Mouse (Mus musculus) embryo, embryonic 10.5 days (tissue): Measurements from ENCODE around the gene C2cd2l.
"Not testable (repeated sequence)": the region's sequence is repeated elsewhere in the genome, so short reads cannot be mapped to it uniquely, and the experiment has no call there.

Experiments used
- DNase-seq: peaks from one replicate; pipeline ENCODE4 v3.0.0-alpha.2; 2015; ENCODE audit warnings: low spot score

Gene C2cd2l

DNA sequence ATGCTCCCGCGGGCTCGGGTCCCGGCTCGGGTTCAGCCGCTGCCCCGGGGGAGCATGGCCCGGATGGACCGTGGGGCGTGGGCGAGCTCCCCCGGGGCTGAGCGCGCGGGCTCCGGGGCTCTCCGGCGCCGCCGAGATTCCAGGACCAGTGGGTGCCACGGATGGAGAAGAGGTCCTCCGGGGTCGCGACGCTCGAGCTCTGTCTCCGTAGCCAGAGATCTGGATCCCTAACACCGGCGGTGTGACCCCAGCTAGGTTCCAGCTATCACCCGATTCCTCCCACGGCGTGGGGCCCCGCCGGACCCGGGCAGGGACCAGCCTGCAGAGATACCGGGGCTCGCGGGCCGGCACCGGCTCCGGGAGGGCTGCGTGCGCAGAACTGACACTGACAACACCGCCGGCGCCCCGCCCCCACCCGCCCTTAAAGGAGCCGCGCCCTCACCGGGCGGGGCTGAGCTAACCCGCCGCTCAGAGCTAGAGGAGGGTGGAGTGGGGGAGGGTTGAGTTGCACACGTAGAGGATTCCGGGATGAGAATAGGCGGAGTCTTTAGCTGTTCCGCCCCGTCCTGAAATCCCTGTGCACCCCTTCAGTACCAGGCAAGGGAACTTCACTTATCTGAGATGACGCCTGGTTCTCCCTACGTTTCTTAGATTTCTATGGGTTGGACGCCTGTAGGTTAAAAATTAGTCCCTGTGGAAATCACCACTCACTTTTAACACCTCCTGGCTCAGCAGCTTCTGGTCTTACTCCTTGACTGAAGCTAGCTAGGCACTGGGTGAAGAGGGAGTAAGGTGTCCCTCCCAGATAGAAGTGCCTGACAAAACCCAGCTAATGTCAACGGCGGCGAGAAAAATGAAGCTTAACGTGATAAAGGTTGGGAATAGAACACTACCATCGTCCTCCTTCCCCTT, at the start of gene C2cd2l:
C2cd2l (minus strand) TSS at position 399 of the 912 bp plus-strand sequence.
- DNase-seq: peak; percentile 98

DNA sequence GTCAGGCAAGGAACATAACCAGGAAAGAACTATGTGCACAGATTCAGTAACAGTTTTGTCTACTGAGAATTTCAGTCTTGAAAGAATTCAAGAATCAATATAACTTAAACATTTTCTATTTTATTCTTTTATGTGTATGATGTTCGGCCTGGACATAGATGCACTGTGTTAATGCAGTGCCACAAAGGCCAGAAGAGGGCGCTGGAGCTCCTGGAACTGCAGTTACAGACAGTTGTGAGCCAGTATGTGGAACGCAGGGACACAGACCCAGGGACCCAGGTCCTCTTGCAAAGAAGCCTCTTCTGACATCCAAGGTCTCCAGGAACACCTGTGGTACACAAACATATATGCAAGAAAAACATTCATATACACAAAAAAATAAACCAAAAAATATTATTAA, 44.4 kb upstream of the C2cd2l start:
- peak; percentile 29 for DNase-seq

GRCm38 (mm10) chr9:44361931-44362330, 41.8 kb upstream of the C2cd2l start:
- not testable (repeated sequence) for DNase-seq

GRCm38 (mm10) chr9:44361190-44361917, 41.3 kb upstream of the C2cd2l start, which contains the start of gene Vps11:
Gene Vps11, minus strand, starts transcription at chr9:44361670.
- peak; percentile 98 for DNase-seq

DNA sequence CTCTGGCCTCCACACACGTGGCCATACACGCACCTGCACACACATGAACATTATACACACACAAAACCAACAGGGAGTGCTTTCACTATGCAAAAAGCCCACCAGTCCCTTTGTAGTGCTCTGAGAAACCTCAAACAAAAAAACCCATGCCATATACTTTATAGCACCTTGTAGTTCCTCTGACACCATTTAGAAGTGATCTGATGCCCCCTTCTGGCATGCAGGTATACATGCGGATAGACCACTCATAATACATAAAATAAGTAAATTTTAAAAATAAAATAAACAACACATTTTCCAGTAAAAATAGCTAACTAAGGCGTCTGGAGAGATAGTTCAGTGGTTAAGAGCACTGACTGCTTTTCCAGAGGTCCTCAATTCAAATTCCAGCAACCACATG, 37.1 kb upstream of the C2cd2l start:
- peak; percentile 50 for DNase-seq

DNA sequence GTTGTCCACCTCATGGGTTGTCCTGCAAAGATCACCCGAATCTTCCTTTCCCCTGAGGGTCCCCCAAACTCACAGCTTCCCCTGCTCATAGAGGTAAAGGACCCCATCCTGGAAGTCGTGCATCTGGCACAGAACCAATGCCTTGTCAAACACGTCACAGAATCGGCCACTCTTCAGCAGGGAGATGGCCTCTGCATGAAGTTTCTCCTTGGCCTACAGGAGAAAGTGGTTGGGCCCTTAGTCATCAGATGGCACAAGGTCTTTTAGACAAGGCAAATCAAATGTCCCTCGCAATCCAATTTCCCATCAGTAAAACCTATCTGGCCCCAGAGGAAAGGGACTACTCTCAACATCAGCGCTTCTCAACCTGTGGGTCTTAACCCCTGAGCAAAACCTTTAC, 33.1 kb upstream of the C2cd2l start:
- no peak for DNase-seq

GRCm38 (mm10) chr9:44352337-44352736, 32.3 kb upstream of the C2cd2l start:
- DNase-seq: no peak

GRCm38 (mm10) chr9:44351396-44351795, 31.3 kb upstream of the C2cd2l start:
- DNase-seq: no peak

DNA sequence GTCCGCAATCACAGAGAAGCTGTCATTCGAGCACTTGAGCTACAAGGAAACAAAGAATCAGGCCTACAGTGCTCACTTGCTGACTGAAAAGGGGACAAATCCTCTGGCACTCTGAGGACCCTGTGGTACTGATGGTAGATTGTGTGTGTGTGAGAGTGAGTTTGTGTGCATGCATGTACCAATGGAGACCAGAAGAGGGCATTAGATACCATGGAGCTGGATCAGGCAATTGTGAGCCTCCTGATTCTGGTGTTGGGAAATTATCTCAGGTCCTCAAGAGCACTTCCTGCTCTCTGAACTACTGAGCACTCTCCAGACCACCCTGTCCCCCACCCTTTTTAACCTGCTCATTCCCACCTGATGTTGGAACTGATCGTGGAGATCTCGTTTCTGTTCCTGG, 28.5 kb upstream of the C2cd2l start:
- DNase-seq: no peak

GRCm38 (mm10) chr9:44347621-44348020, 27.5 kb upstream of the C2cd2l start:
- DNase-seq: no peak

DNA sequence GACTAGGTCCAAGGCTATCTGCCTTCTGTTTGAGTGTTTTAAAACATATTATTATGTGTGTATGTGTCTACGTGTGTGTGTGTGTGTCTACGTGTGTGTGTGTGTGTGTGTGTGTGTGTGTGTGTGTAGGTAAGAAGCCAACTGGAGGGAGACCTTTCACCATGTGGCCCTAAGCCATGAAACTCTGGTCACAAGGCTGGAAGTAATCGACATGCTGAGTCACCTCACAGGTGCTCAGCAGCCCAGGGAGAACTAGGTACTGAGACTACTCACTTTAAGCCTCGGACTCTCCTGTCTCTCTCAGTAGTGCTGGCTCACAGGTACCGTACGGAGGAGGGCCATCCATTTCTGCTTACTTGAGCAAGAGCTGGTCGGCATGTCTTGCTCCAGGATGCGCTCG, 27.1 kb upstream of the C2cd2l start:
- no peak for DNase-seq

DNA sequence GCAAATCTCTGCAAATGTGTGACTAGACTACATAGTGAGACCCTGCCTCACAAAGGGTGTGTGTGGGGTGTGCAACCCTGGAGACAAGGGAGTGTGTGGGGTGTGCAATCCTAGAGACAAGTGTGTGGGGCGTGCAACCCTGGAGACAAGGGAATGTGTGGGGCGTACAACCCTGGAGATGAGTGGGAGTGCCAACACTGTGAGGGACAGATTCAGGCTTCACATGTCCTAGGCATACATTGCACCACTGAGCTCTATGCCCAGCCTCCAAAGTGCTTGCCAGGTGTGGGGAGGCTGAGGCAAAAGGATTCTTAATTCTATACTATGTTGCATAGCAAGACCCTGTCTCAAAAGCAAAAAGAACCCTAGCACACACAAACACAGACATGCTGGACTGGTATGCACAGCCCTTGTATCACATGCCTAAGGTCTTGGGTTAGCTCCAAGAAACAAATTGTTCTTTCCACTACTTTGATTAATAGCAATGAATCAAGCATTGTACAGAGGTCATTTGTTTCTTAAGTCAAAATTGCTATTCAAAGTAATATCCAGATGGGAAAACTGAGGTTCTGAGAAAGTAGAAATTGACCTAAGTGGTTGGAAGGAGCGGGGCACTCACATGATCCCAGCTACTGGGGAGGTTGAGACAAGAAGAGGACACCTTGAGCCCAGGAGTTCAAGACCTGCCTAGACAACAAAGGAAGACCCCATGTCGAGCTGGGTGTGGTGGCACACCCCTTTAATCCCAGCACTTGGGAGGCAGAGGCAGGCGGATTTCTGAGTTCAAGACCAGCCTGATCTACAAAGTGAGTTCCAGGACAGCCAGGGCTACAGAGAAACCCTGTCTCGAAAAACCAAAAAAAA, 25.7 kb upstream of the C2cd2l start:
- DNase-seq: no peak

GRCm38 (mm10) chr9:44343781-44344421, 23.8 kb upstream of the C2cd2l start, which contains the start of gene Hmbs:
Gene Hmbs, minus strand, starts transcription at chr9:44344228.
- DNase-seq: peak; percentile 96

- DNase-seq: no peak
Observed at GRCm38 (mm10) chr9:44343290-44343689, 23.2 kb upstream of the C2cd2l start.

DNA sequence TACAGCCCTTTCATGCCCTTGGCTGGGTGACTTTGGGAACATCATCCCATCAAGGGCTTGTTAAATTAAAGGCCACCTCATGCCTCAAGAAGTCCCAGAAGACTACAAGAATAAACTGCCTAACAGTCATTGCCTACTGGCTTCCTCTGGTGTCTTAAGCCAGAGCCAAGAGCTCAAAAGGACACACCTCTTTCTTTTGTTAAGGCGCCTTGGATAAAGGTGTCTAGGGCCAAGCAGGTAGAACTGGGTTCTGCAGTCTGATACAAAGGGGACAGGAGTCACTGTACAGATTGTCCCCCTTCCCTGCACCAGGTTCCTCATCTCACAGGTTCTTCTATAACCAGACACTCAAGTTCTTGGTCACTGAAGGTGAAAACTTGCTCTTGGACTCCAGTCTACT, 22.5 kb upstream of the C2cd2l start:
- no peak for DNase-seq

GRCm38 (mm10) chr9:44342173-44342572, 22.1 kb upstream of the C2cd2l start:
- DNase-seq: no peak

- no peak for DNase-seq
Observed at GRCm38 (mm10) chr9:44341487-44341886, 21.4 kb upstream of the C2cd2l start.

DNA sequence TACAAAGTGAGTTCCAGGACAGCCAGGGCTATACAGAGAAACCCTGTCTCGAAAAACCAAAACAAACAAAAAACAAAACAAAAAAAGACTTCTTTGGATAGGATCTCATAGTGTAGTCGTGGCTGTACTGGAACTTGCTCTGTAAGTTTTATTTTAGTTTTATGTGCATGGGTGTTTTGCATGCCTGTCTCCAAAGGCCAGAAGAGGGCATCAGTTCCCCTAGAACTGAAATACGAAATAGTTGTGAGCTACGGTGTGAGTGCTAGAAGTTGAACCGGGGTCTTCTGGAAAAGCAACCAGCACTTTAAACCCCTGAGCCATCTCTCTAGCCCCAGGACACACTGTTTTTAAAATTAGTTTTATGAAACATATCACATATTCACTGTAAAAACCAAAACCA, 18.5 kb upstream of the C2cd2l start:
- DNase-seq: peak; percentile 21

GRCm38 (mm10) chr9:44337436-44338169, 17.5 kb upstream of the C2cd2l start:
- DNase-seq: no peak

DNA sequence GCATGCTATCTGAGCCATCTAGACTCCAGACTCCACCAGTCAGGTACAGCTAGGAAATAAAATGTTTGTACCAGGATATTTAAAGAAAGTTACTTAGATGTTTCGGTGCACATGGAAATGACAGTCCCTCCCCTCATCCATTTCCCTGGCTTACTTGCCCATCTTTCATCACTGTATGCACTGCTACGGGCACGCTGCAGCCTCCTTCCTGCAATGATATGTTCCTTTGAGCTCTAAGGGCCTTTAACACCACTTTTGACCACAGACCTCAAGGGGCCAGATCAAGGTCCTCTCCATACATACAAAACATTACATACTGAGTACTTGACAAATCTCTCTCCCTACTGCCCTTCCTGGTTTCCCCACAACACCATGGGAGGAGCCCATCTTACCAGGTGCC, 16.9 kb upstream of the C2cd2l start:
- DNase-seq: peak; percentile 3

DNA sequence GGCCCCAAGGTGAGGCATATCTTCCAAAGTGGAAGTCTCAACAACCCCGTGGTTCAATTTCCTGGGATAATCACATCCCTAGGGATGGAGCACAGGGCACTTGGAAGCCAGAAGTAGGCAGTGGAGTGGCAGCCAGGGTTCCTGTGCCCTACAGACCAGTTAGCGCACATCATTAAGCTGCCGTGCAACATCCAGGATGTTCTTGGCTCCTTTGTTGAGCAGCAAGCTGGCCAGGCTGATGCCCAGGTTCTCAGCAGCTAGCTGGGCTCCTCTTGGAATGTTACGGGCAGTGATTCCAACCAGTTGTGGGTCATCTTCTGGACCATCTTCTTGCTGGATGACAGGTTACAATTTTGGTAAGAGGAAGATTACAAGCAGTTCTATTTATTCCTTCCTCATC, 16.4 kb upstream of the C2cd2l start:
- DNase-seq: peak; percentile 12
